Mouse (Mus musculus): ENCODE data around the gene Alpk1. TPM values are rescaled to one million over a fixed set of nuclear protein-coding genes. Genes with fewer than 3 reads are reported as not detected.

Gene Alpk1
- polyA plus RNA-seq, 1 experiment from 2014 or later = 0.87 TPM

- H3K27ac ChIP-seq = peak overlapping the region; percentile 79
- H3K4me3 ChIP-seq = peak overlapping the region; percentile 38
- H3K36me3 ChIP-seq (replicated peaks) = no peaks in the 10 kb centered on the region
- DNase-seq (ENCODE audit: extremely low spot score, low spot score) = peak; percentile 64
- peaks cover 74% of the 10 kb centered on the region for H3K4me1 ChIP-seq
- H3K9me3 ChIP-seq = no peaks in the 10 kb centered on the region
- H3K27me3 ChIP-seq (ENCODE audit: poor library complexity, severe bottlenecking) = peaks cover 100% of the 10 kb centered on the region
- under 1% methylated on average over 28 of the region's 28 CpGs for WGBS
Observed at GRCm38 (mm10) chr3:127627151-127627955, 153.0 kb downstream of the Alpk1 start.

DNA sequence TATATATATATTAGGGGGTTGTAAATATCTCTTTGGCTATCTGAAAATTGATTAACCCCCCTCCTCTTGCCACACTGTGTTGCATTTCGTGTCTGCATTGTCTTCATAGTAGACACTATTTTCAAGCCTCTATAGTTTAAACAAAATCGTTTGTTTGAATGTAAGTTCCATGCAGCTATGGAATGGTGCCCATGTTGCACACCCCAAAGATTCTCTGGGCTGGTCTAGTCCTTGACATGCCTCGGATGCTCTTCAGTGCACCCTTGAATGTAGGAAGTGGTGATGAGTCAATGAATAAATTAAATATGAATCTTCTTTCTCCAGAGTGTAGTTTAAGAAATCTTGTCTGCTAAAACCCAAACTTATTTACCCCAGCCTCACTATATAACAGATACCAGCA, 153.8 kb downstream of the Alpk1 start:
- Histone ChIP-seq H3K4me1 (peaks cover 66% of the 10 kb centered on the region), H3K36me3 (replicated peaks) (no peaks in the 10 kb centered on the region), H3K27ac (peak overlapping the region; percentile 25; the same call in 1 of the 2 replicates), H3K27me3 (ENCODE audit: poor library complexity, severe bottlenecking) (peaks cover 100% of the 10 kb centered on the region), H3K4me3 (no peak overlapping the region; the same call in 1 of the 2 replicates), H3K9me3 (no peaks in the 10 kb centered on the region)
- WGBS = 8% methylated on average over 3 of the region's 3 CpGs
- DNase-seq (ENCODE audit: extremely low spot score, low spot score) = no peak

DNA sequence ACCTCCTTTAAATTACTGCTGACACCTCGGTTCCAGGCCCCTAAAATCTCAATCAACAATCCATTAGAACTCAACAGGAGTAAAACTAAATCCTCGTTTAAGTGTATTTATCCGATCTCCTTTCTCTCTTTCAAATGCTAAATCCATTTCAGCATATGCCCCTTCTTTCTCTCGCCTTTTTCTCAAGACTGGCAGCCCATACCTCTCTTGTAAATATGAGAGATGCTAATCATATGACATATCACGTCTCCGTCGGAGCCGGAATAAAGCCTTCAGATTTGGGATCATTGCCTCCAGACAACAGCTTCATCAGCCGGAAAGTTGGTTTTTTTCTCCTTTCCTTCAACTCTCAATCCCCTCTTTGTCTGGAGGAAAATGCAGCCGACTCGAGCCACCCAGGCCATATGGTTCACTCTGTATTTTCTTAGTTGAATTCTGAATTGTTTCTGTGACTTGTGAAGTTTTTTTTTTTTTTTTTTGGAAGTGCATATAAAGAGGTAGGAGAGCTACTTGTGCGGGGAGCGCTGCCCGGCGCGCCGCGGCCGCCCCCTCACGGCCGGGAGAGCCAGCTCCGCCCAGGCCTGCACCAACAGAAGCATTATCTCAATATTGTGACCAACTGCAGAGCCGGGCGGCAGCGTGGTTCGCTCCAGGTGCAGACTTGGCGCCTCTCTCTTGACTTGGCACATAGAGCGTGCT, 154.5 kb downstream of the Alpk1 start:
- peak; percentile 56 for DNase-seq (ENCODE audit: extremely low spot score, low spot score)
- Histone ChIP-seq H3K4me3 (peak overlapping the region; percentile 44), H3K27me3 (ENCODE audit: poor library complexity, severe bottlenecking) (peaks cover 95% of the 10 kb centered on the region), H3K4me1 (peaks cover 59% of the 10 kb centered on the region), H3K9me3 (no peaks in the 10 kb centered on the region), H3K36me3 (replicated peaks) (no peaks in the 10 kb centered on the region), H3K27ac (peak overlapping the region; percentile 64)
- WGBS = under 1% methylated on average over 28 of the region's 28 CpGs

- Histone ChIP-seq H3K36me3 (replicated peaks) (no peaks in the 10 kb centered on the region), H3K27ac (peak overlapping the region; percentile 64), H3K4me1 (peaks cover 54% of the 10 kb centered on the region), H3K9me3 (no peaks in the 10 kb centered on the region), H3K27me3 (ENCODE audit: poor library complexity, severe bottlenecking) (peaks cover 90% of the 10 kb centered on the region), H3K4me3 (peak overlapping the region; percentile 44)
- under 1% methylated on average over 36 of the region's 36 CpGs for WGBS
- DNase-seq (ENCODE audit: extremely low spot score, low spot score) = peak; percentile 85
Observed at GRCm38 (mm10) chr3:127625296-127625695, 155.0 kb downstream of the Alpk1 start.

Other genes starting within 250 kb of the Alpk1 start
- gene Larp7, start 227.2 kb downstream of the Alpk1 start, polyA plus RNA-seq (2016; fragmentation: Nextera tagmentation; extraction: Ambion mirVana) = 83.9 and 88.7 TPM in 2 replicates
- 20.8 and 25.3 TPM in 2 replicates for gene Zgrf1, start 227.0 kb downstream of the Alpk1 start, polyA plus RNA-seq (2016; fragmentation: Nextera tagmentation; extraction: Ambion mirVana)
- 20.2 and 28.0 TPM in 2 replicates for gene Neurog2, start 147.4 kb downstream of the Alpk1 start, polyA plus RNA-seq (2016; fragmentation: Nextera tagmentation; extraction: Ambion mirVana)
- 1.8 and 2.4 TPM in 2 replicates for gene Tifa, start 9.3 kb upstream of the Alpk1 start, polyA plus RNA-seq (2016; fragmentation: Nextera tagmentation; extraction: Ambion mirVana)
- 53.1 and 57.8 TPM in 2 replicates for gene Ap1ar, start 57.0 kb upstream of the Alpk1 start, polyA plus RNA-seq (2016; fragmentation: Nextera tagmentation; extraction: Ambion mirVana)
- 2.2 and 2.6 TPM in 2 replicates for gene Fam241a, start 115.8 kb upstream of the Alpk1 start, polyA plus RNA-seq (2016; fragmentation: Nextera tagmentation; extraction: Ambion mirVana)

All from forebrain, embryonic 10.5 days (tissue).